In the genomic region with DNA sequence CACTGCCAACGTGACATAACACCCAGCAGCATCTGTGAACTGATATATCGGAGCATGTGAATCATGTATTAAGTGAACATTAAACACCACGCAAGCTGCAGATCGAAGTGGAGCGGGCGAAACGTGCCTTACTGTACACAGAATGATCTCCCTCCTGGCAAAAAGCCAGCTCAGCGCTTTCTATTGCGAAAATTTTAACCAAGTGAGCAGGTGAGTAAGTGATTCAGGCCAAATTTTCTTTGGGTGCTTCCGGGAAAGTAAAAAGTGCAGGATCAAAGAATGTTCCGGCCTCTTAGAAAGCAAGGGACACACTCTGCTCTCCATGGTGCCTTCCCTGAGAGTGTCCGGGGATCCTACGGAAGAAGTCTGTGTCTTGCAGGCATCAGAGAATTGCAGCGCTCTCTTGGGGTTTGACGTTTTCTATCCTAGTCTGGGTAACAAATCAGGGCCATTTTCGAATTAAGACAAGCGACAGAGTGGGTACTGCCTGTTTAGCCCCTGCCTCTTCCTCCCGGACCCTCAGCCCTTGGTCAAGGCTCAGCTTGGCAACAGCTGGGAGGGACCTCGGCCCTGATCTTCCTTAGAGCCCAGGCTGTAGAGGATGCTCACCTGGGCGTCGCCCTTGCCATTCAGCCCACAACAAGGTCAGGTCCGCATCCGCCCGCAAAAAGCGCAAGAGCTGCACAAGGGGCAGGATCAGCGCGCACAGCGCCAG, we compare ENCODE assay signal across 7 mouse cellular contexts. TPM values are rescaled to one million over a fixed set of nuclear protein-coding genes. Genes with fewer than 3 reads are reported as not detected.
A peak's percentile ranks its signal among the peaks of the same experiment; 100 is the strongest.
DNase-seq lines count a peak whose midpoint lies in the region; ATAC-seq and TF ChIP-seq lines count a peak whose summit lies in the region.

No protein-coding gene starts in this region.

- peaks cover 1% of the 10 kb centered on the region for H3K4me1 ChIP-seq in ES-Bruce4 (ENCODE audit: control insufficient read depth, insufficient read depth, low read length)
- H3K4me1 ChIP-seq in heart, embryonic 15.5 days (replicated peaks): peaks cover 23% of the 10 kb centered on the region
- H3K4me1 ChIP-seq in lung, embryonic 14.5 days (ENCODE audit: insufficient read depth): peaks cover 6% of the 10 kb centered on the region; the same call in 1 of the 2 replicates
- H3K4me1 ChIP-seq in olfactory bulb, adult 2 months (ENCODE audit: control insufficient read depth, insufficient read depth, low read length): peaks cover 3% of the 10 kb centered on the region

- peak overlapping the region; percentile 94 for H3K27ac ChIP-seq in ES-Bruce4 (ENCODE audit: insufficient read depth, low read length)
- H3K27ac ChIP-seq in heart, embryonic 15.5 days: peak overlapping the region; percentile 97
- H3K27ac ChIP-seq in lung, embryonic 14.5 days (ENCODE audit: low read depth): peak overlapping the region; percentile 84
- H3K27ac ChIP-seq in olfactory bulb, adult 2 months (ENCODE audit: insufficient read depth, low read depth, low read length): peak overlapping the region; percentile 58

- peak overlapping the region; percentile 88 for H3K4me2 ChIP-seq in heart, embryonic 15.5 days
- peak overlapping the region; percentile 93 for H3K4me2 ChIP-seq in lung, embryonic 14.5 days

- H3K9ac ChIP-seq in ES-Bruce4 (ENCODE audit: low read depth, poor library complexity, severe bottlenecking): peak overlapping the region; percentile 35
- H3K9ac ChIP-seq in heart, embryonic 15.5 days: peak overlapping the region; percentile 81
- H3K9ac ChIP-seq in lung, embryonic 14.5 days: peak overlapping the region; percentile 53

- H3K27me3 ChIP-seq in ES-Bruce4 (ENCODE audit: control insufficient read depth, insufficient read depth, low read length, poor library complexity, severe bottlenecking): no peaks in the 10 kb centered on the region
- no peaks in the 10 kb centered on the region for H3K27me3 ChIP-seq in heart, embryonic 15.5 days
- no peaks in the 10 kb centered on the region for H3K27me3 ChIP-seq in lung, embryonic 14.5 days (ENCODE audit: insufficient read depth, low read length)

- H3K36me3 ChIP-seq in ES-Bruce4 (ENCODE audit: control insufficient read depth, insufficient read depth, low read length, poor library complexity, severe bottlenecking): no peaks in the 10 kb centered on the region
- H3K36me3 ChIP-seq in heart, embryonic 15.5 days: no peaks in the 10 kb centered on the region; the same call in 1 of the 2 replicates
- no peaks in the 10 kb centered on the region for H3K36me3 ChIP-seq in lung, embryonic 14.5 days (ENCODE audit: insufficient read depth)

- no peak for TF ChIP-seq POLR2A in ES-Bruce4 (IDR thresholded peaks at IDR 0.05; ENCODE audit: insufficient read depth, low read length)
- TF ChIP-seq POLR2A in olfactory bulb, adult 2 months (IDR thresholded peaks at IDR 0.05; ENCODE audit: insufficient read depth, low read depth, low read length): no peak

- no peak for TF ChIP-seq CTCF in ES-Bruce4 (IDR thresholded peaks at IDR 0.05; ENCODE audit: low read depth, low read length)
- no peak for TF ChIP-seq CTCF in lung, embryonic 14.5 days (IDR thresholded peaks at IDR 0.05; ENCODE audit: low read depth)
- TF ChIP-seq CTCF in olfactory bulb, adult 2 months (IDR thresholded peaks at IDR 0.05; ENCODE audit: insufficient read depth, low read depth, low read length): no peak

- H3K4me3 ChIP-seq in ES-Bruce4 (ENCODE audit: low read depth, low read length): peak overlapping the region; percentile 70
- H3K4me3 ChIP-seq in heart, embryonic 15.5 days: peak overlapping the region; percentile 76
- peak overlapping the region; percentile 58 for H3K4me3 ChIP-seq in lung, embryonic 14.5 days (ENCODE audit: low read depth, low read length)
- H3K4me3 ChIP-seq in olfactory bulb, adult 2 months (ENCODE audit: insufficient read depth, low read depth, low read length): peak overlapping the region; percentile 72

- peaks cover 8% of the 10 kb centered on the region for H3K9me3 ChIP-seq in ES-Bruce4 (replicated peaks; ENCODE audit: control insufficient read depth, insufficient read depth, low read length, poor library complexity, severe bottlenecking)
- H3K9me3 ChIP-seq in heart, embryonic 15.5 days (replicated peaks): no peaks in the 10 kb centered on the region
- no peaks in the 10 kb centered on the region for H3K9me3 ChIP-seq in lung, embryonic 14.5 days (ENCODE audit: low read depth, low read length)

- peak; percentile 14 for ATAC-seq in activated CD4-positive, CD25-positive, alpha-beta regulatory T cell, adult 4 months
- ATAC-seq in heart, embryonic 15.5 days (replicated peaks; ENCODE audit: insufficient number of reproducible peaks, insufficient read depth, low FRiP score, low read depth): peak; percentile 21
- peak; percentile 66 for ATAC-seq in lung, embryonic 14.5 days (ENCODE audit: insufficient read depth)

- 3% methylated on average over 28 of the region's 28 CpGs for WGBS in heart, embryonic 15.5 days
- WGBS in lung, embryonic 14.5 days: 2% methylated on average over 28 of the region's 28 CpGs
- WGBS in olfactory bulb, adult 2 months: 2% methylated on average over 28 of the region's 28 CpGs

- DNase-seq in embryo, embryonic 11 days: peak; percentile 29
- peak; percentile 60 for DNase-seq in kidney, postnatal 10 days
- peak; percentile 80 for DNase-seq in lung, embryonic 14.5 days

- TF ChIP-seq EP300 in ES-Bruce4 (IDR thresholded peaks at IDR 0.05; ENCODE audit: insufficient read depth, low read depth, low read length): no peak

RNA-seq across cellular contexts. Expression of a gene that starts 0.5 kb away (rescaled TPM):
- polyA plus RNA-seq in ES-Bruce4 (2011; ENCODE audit: insufficient read depth, insufficient read length, low read depth, missing spikeins): 38.0 and 42.7 TPM in 2 replicates
- 10 to 100 TPM; 87.4 to 88.7 TPM for polyA plus RNA-seq in activated CD4-positive, CD25-positive, alpha-beta regulatory T cell, adult 4 months (2017; shearing (Covaris generic))
- 74.7 and 82.9 TPM in 2 replicates for polyA plus RNA-seq in heart, embryonic 15.5 days (2015; fragmentation: Nextera tagmentation; extraction: Ambion mirVana)
- 20.9 and 29.9 TPM in 2 replicates for polyA plus RNA-seq in lung, embryonic 14.5 days (2014; fragmentation: Nextera tagmentation; extraction: Ambion mirVana)
- not detected in 2 replicates for polyA plus RNA-seq in olfactory bulb, adult 2 months (2012; ENCODE audit: insufficient read depth, insufficient read length, low replicate concordance, missing spikeins)

RNA-seq across cellular contexts. Expression of a gene that starts 14.7 kb away (rescaled TPM):
- 5.1 and 10.6 TPM in 2 replicates for polyA plus RNA-seq in ES-Bruce4 (2011; ENCODE audit: insufficient read depth, insufficient read length, low read depth, missing spikeins)
- not detected for polyA plus RNA-seq in activated CD4-positive, CD25-positive, alpha-beta regulatory T cell, adult 4 months (2017; shearing (Covaris generic))
- polyA plus RNA-seq in heart, embryonic 15.5 days (2015; fragmentation: Nextera tagmentation; extraction: Ambion mirVana): not detected in 2 replicates
- polyA plus RNA-seq in lung, embryonic 14.5 days (2014; fragmentation: Nextera tagmentation; extraction: Ambion mirVana): not detected in 2 replicates
- not detected in 2 replicates for polyA plus RNA-seq in olfactory bulb, adult 2 months (2012; ENCODE audit: insufficient read depth, insufficient read length, low replicate concordance, missing spikeins)

Comparison
In these comparisons a context has a peak if more than half of its experiments do, and no peak if none do; other contexts are left out.
1. Peak in every context shown above with its lines: DNase-seq, ATAC-seq, H3K4me3 ChIP-seq and H3K27ac ChIP-seq.
2. ATAC-seq: peak in every context shown above with its lines; median percentile 66 in lung, embryonic 14.5 days; 21 in heart, embryonic 15.5 days; 14 in activated CD4-positive, CD25-positive, alpha-beta regulatory T cell, adult 4 months.
3. DNase-seq: peak in every context shown above with its lines; median percentile 80 in lung, embryonic 14.5 days; 60 in kidney, postnatal 10 days; 29 in embryo, embryonic 11 days.
4. RNA of a gene that starts 0.5 kb away (polyA plus RNA-seq): 87.4 to 88.7 TPM in activated CD4-positive, CD25-positive, alpha-beta regulatory T cell, adult 4 months, 74.7 to 82.9 TPM in heart, embryonic 15.5 days, 38.0 to 42.7 TPM in ES-Bruce4 and 20.9 to 29.9 TPM in lung, embryonic 14.5 days; not detected in olfactory bulb, adult 2 months; every median in the first group is over 10 times any median in the second.